Mouse (Mus musculus): Measurements from ENCODE around the gene Atp5j.

DNA sequence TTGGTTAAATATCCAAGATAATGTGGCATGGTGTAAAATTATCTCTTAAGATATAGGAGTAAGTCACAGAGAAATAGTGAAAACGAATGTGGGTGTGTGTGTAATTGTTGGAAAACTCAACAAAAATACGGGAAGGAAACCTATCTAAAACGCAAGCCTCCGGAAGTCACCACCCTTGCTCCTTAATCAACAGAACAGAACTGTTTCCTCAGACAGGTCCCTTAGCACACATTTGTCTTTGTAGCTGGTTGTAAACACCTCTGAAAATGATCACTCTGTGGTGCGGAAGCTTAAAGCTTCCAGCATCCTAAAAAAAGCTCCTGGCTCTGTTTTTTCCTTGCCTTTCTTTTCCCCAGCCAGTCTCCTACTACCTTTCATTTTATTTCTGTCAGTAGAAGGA is 30.6 kb downstream of the Atp5j start:
- TF ChIP-seq MYOG (IDR thresholded peaks at IDR 0.05; ENCODE audit: control insufficient read depth in 1 of 3, insufficient read depth in 1 of 3, insufficient read length in 2 of 3, low read depth in 2 of 3), result no peak
- TF ChIP-seq POLR2A (IDR thresholded peaks at IDR 0.05; ENCODE audit: insufficient read length, low read depth), result no peak
- no peak for TF ChIP-seq CEBPB (IDR thresholded peaks at IDR 0.05; ENCODE audit: insufficient read depth, poor library complexity, severe bottlenecking)
- TF ChIP-seq MYOD1 (IDR thresholded peaks at IDR 0.05; ENCODE audit: control insufficient read depth in 1 of 3, insufficient read length in 2 of 3, low read depth in 2 of 3), result no peak
- TF ChIP-seq MAX (IDR thresholded peaks at IDR 0.05; ENCODE audit: low read depth), result no peak
- TF ChIP-seq POLR2AphosphoS2 (IDR thresholded peaks at IDR 0.05; ENCODE audit: insufficient read length, low read depth), result no peak
- TF ChIP-seq E2F4 (IDR thresholded peaks at IDR 0.05; ENCODE audit: insufficient read depth), result no peak

All from myocyte (in vitro differentiated cells).